Mouse (Mus musculus): Measurements from ENCODE around the gene Celsr1. TPM values are rescaled to one million over a fixed set of nuclear protein-coding genes. Genes with fewer than 3 reads are reported as not detected.

The Celsr1 gene
- polyA plus RNA-seq, 1 experiment from 2014 or later: 30.8 TPM

DNA sequence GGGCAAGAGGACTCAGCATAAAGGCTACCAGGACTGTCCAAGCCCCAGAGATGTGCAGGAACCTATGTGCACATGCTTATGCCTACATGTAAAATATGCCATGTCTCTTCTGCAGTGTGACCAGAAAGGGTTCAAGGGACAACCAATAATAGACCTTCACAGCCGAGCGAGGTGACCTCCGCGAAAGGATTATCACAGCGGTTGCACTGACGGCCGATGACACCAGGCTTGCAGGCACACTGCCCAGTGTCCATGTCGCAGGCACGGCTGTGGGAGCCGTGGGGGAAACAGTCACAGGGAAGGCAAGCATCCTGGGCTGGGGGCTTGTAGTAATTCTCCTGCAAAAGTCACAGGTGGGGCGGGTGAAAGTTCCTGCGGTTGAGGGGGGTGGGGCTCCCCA is 105.4 kb downstream of the Celsr1 start:
- ChIA-PET POLR2A (no interaction called here), CTCF (no interaction called here)
- in situ Hi-C loops (cut with MboI; ENCODE audit: low pct_unique_long_range_greater_than_20kb): no loop called here
- DNase-seq (ENCODE audit: low read depth, low spot score): no peak
- TF ChIP-seq CTCF (IDR thresholded peaks at IDR 0.05): no peak
- no peaks in the 10 kb centered on the region for H3K27me3 ChIP-seq
- no peak for ATAC-seq

DNA sequence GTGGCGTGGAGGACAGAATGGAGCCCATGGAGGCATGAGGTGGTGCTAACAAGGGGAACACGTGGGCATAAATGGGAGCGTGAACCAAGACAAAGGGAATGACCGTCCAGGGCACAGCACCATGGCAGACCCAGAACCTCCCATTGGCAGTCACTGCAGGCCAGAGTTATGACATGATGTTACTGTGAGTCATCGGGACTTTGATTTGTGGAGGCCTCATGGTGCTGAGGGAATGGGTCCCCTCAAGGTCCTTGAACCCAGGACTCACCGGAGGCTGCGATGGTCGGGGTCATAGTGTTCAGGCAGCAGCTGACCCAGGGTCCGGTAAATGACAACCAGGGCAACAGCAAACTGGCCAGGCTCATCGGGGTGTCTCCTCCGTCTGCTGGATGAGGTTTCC is 111.7 kb downstream of the Celsr1 start:
- in situ Hi-C loops (cut with MboI; ENCODE audit: low pct_unique_long_range_greater_than_20kb): no loop called here
- no peak for TF ChIP-seq CTCF (IDR thresholded peaks at IDR 0.05)
- DNase-seq (ENCODE audit: low read depth, low spot score): no peak
- ChIA-PET POLR2A (no interaction called here), CTCF (no interaction called here)
- no peak for ATAC-seq
- no peaks in the 10 kb centered on the region for H3K27me3 ChIP-seq

DNA sequence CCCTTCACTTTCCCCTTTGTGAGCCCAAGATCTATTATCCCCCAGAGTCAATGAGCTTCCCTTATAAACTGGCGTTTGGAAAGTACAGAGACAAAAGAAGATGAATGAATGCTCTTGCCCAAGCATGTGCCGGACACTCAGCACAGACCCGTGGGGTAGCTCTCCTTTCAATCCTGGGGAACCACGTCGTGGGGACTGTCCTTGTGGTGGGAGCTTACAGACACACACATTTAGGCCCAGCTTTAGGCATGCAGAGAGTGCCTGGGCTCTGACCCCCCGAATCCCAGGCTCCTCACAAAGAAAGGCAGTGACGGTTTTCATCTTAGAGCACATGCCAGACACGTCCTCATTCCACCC is 113.7 kb downstream of the Celsr1 start:
- DNase-seq (ENCODE audit: low read depth, low spot score): no peak
- ChIA-PET CTCF (interaction anchor here (0.9 to 1.5 kb wide), 2 partner anchors 24 to 74 kb away, joined by 4 read pairs; no protein-coding TSS in a partner anchor), POLR2A (no interaction called here)
- TF ChIP-seq CTCF (IDR thresholded peaks at IDR 0.05): no peak
- no peak for ATAC-seq
- in situ Hi-C loops (cut with MboI; ENCODE audit: low pct_unique_long_range_greater_than_20kb): no loop called here
- no peaks in the 10 kb centered on the region for H3K27me3 ChIP-seq

DNA sequence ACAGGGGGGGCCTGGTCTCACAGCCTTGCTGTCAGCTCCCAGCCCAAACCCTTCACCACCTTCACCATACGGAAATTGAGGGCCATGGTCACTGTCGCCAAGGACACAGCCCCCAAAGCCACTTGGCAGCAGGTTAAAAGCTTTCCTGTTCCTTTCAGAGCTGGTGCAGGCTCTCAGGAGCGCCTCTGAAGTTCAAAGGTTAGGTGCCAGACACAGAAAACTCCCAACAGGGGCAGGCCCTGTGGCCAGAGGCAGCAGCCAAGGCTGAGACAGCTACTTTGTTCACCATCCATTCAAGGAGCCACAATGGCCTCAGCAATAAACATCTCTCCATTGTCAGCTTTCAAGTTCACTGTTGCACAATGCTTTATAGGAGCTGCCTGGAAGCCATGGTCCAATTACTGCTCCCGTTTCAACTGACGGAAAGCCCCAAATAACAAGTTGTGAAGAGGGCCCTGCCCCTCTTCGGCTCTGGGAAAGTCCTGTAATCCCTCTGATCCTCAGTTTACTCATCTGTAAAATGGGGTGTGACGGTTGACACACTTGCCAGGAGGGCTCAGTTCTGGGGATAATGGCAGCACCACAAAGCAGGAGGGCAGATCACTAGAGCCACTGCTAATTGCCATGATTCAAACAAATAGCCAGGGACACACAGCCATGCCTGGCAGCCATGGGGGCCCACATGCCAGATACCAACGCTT is 114.2 kb downstream of the Celsr1 start:
- ChIA-PET POLR2A (no interaction called here), CTCF (interaction anchor here (0.9 to 1.5 kb wide), 3 partner anchors 25 to 114 kb away, joined by 3 to 4 read pairs (median 4); partner anchors contain the start of gene Celsr1)
- TF ChIP-seq CTCF (IDR thresholded peaks at IDR 0.05): no peak
- in situ Hi-C loops (cut with MboI; ENCODE audit: low pct_unique_long_range_greater_than_20kb): no loop called here
- H3K27me3 ChIP-seq: no peaks in the 10 kb centered on the region
- DNase-seq (ENCODE audit: low read depth, low spot score): no peak
- no peak for ATAC-seq

DNA sequence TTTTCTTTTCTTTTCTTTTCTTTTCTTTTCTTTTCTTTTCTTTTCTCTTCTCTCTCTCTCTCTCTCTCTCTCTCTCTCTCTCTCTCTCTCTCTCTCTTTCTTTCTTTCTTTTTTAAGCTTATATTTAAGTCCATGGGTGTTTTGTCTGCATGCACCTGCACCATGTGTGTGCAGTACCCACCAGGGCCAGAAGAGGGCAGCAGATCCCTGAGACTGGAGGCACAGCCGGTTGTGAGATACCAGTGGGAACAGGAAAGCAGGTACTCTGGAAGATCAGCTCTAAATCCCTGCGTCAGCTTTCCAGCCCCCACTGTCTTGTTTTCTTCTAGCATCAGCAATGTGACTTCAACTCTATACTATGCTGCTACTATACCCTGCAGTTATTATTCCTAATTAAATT is 120.0 kb downstream of the Celsr1 start:
- in situ Hi-C loops (cut with MboI; ENCODE audit: low pct_unique_long_range_greater_than_20kb): loop anchor here (5.0 kb wide), 2 partner anchors 124 to 209 kb away; no protein-coding TSS in a partner anchor
- ChIA-PET CTCF (interaction anchor here (0.8 to 7.7 kb wide), 23 partner anchors 9 to 227 kb away, joined by 3 to 61 read pairs (median 4); partner anchors contain the start of gene Celsr1), POLR2A (interaction anchor here (0.6 kb wide), 1 partner anchor 125 kb away, joined by 6 read pairs; no protein-coding TSS in a partner anchor)
- no peak for TF ChIP-seq CTCF (IDR thresholded peaks at IDR 0.05)
- ATAC-seq (no peak), DNase-seq (ENCODE audit: low read depth, low spot score) (peak; percentile 24)
- H3K27me3 ChIP-seq: no peaks in the 10 kb centered on the region

DNA sequence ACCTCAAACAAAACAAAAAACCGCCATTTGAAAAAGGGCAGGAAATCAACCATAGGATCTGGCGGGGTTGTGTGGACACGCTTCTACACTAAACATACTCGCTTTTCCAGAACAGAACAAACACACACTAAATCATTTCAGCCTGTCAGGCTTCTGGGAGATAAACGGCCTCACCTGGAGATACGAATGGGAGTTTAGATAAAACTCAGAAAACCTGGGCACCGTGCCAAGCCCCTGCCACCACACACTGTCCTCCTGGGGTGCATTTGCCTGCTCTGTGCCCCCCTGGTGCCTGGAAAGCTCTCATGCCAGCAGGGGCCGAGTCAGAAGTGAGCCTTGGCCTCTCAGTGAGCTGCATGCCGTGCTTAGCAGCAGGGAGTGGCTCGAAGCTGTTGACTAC is 123.6 kb downstream of the Celsr1 start:
- no peak for TF ChIP-seq CTCF (IDR thresholded peaks at IDR 0.05)
- POLR2A ChIA-PET: interaction anchor here (0.8 kb wide), 1 partner anchor 131 kb away, joined by 3 read pairs; no protein-coding TSS in a partner anchor
- no peak for DNase-seq (ENCODE audit: low read depth, low spot score)
- ATAC-seq: no peak
- CTCF ChIA-PET: interaction anchor here (0.9 to 7.7 kb wide), 6 partner anchors 10 to 230 kb away, joined by 3 to 61 read pairs (median 4); partner anchors contain the start of gene Celsr1
- H3K27me3 ChIP-seq: no peaks in the 10 kb centered on the region
- in situ Hi-C loops (cut with MboI; ENCODE audit: low pct_unique_long_range_greater_than_20kb): loop anchor here (5.0 kb wide), 2 partner anchors 127 to 212 kb away; no protein-coding TSS in a partner anchor

DNA sequence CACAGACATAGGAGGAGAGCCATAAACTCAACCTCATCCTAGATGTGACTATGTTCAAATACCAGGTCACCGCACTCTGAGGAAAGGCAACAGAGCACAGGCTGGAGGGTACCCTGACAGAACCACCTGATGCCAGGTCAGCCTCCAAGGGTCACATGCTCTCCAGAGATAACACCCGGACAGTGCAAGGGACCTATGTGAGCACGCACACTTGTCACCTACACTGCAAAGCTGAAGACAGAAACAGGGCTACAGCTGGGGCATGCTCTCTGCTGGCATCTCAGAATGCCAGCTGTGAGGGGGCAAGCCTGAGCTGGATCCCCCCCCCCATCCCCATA is 124.1 kb downstream of the Celsr1 start:
- ATAC-seq (no peak), DNase-seq (ENCODE audit: low read depth, low spot score) (no peak)
- no peak for TF ChIP-seq CTCF (IDR thresholded peaks at IDR 0.05)
- POLR2A ChIA-PET: interaction anchor here (0.6 kb wide), 1 partner anchor 74 kb away, joined by 5 read pairs; no protein-coding TSS in a partner anchor
- CTCF ChIA-PET: interaction anchor here (1.0 to 7.7 kb wide), 4 partner anchors 9 to 135 kb away, joined by 3 to 61 read pairs (median 4); no protein-coding TSS in a partner anchor
- in situ Hi-C loops (cut with MboI; ENCODE audit: low pct_unique_long_range_greater_than_20kb): no loop called here
- H3K27me3 ChIP-seq: no peaks in the 10 kb centered on the region

DNA sequence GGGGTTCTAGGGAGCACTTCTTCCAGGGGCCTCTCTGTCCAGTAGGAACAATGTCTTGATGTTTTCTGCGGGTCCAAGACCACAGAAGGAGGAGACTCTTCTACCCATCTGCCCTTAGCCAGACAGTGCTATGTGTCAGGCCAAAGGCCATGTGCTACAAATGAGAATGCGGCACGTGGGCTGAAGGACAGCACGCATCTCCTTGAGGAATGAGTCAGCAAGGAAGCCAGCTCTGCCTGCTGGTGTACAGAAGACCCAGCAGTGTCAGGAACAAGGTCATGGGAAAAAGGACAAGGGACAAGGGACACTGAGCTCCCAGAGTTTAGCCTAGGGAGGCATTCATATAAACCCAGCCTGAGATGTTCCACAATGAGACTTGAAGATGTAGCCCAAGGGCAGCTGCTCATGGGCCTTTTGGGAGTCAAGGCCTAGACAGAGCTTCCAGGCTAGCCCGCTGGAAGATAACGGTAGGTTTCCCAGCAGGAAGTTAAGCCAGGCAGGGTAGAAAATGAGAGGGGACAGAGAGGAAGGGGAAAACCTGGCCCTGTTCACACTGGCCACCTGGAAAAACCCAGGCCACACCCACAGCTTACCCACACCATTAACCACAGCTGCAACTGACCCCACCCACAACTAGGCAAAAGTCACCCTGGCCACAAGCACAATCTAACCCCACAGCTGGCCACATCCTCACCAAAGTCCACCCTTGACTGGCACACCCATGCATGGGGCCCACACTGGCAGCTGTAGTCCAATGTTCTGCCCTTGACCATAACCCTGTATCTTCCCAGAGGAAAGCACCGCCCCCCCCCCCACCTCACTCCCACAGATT is 124.7 kb downstream of the Celsr1 start:
- no peaks in the 10 kb centered on the region for H3K27me3 ChIP-seq
- DNase-seq (ENCODE audit: low read depth, low spot score): no peak
- no peak for ATAC-seq
- ChIA-PET POLR2A (interaction anchor here (0.6 kb wide), 1 partner anchor 74 kb away, joined by 5 read pairs; no protein-coding TSS in a partner anchor), CTCF (interaction anchor here (1.2 to 7.7 kb wide), 4 partner anchors 12 to 131 kb away, joined by 3 to 61 read pairs (median 3); no protein-coding TSS in a partner anchor)
- in situ Hi-C loops (cut with MboI; ENCODE audit: low pct_unique_long_range_greater_than_20kb): no loop called here
- TF ChIP-seq CTCF (IDR thresholded peaks at IDR 0.05): no peak

DNA sequence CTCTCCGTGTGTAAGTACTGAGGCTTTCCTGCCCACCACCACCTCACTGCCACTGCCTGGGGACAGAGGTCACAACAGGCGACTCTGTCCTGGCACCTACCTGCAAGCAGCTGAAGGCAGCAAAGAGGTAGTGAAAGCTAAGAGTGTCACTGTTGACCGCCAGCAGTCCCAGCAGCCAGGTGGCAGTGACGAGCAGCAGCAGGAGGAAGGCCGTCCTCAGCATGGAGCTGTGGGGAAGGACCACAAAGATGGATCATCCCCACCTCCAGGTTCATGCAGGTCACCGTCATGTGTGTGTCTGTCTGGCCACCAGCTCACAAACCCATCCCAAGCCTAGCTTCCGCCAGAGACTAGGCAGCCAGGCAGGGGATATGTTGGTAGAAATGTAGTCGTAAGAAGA is 129.8 kb downstream of the Celsr1 start:
- in situ Hi-C loops (cut with MboI; ENCODE audit: low pct_unique_long_range_greater_than_20kb): no loop called here
- ATAC-seq (no peak), DNase-seq (ENCODE audit: low read depth, low spot score) (no peak)
- no peak for TF ChIP-seq CTCF (IDR thresholded peaks at IDR 0.05)
- H3K27me3 ChIP-seq: no peaks in the 10 kb centered on the region
- CTCF ChIA-PET: interaction anchor here (1.0 to 2.5 kb wide), 5 partner anchors 8 to 134 kb away, joined by 3 to 11 read pairs (median 3); no protein-coding TSS in a partner anchor
- POLR2A ChIA-PET: no interaction called here

DNA sequence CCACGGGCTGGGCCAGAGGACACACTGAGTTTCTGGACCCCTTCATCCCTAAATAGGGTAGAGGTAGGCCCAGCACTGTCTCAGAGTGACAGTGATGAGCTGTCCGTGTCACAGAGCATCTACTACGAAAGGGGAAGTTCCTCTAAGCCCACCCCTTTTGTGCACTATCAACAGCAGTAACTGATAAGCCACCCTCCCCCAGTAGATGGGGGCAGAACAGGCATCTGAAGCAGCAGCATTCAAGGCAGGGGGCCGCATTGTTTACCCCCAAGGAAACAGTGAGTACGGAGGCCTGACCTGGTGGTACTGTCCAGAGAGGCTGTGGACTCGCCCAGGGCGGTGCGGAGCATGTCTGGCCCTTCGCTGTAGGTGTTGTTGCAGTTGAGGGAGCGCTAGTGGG is 131.1 kb downstream of the Celsr1 start:
- ChIA-PET CTCF (no interaction called here), POLR2A (interaction anchor here (0.9 kb wide), 1 partner anchor 136 kb away, joined by 3 read pairs; no protein-coding TSS in a partner anchor)
- no peak for DNase-seq (ENCODE audit: low read depth, low spot score)
- no peak for ATAC-seq
- no peak for TF ChIP-seq CTCF (IDR thresholded peaks at IDR 0.05)
- no peaks in the 10 kb centered on the region for H3K27me3 ChIP-seq
- in situ Hi-C loops (cut with MboI; ENCODE audit: low pct_unique_long_range_greater_than_20kb): no loop called here

Data from Patski (cell line).